ENCODE assay signal across 17 mouse cellular contexts in genomic region chr15:96692401-96692800, GRCm38 (mm10).
"Had no signal": no experiment of that assay in that cellular context is flagged by ENCODE, and none has a peak within 500 bp of the region (broad histone marks: within the 10 kb centered on the region; RNA-seq: fewer than 3 reads in every experiment).

No protein-coding gene starts in this region.

- ATAC-seq: liver, postnatal 0 days; midbrain, embryonic 15.5 days had no signal

- H3K27ac ChIP-seq: kidney, postnatal 0 days; limb, embryonic 12.5 days; limb, embryonic 15.5 days; liver, embryonic 14.5 days; midbrain, embryonic 12.5 days; midbrain, embryonic 15.5 days had no signal

- H3K9ac ChIP-seq: limb, embryonic 12.5 days; limb, embryonic 15.5 days; liver, embryonic 14.5 days; liver, postnatal 0 days; lung, embryonic 14.5 days; midbrain, embryonic 12.5 days; midbrain, embryonic 15.5 days had no signal

- H3K27me3 ChIP-seq: limb, embryonic 12.5 days; limb, embryonic 15.5 days; midbrain, embryonic 12.5 days; midbrain, embryonic 15.5 days had no signal

- H3K4me2 ChIP-seq: limb, embryonic 12.5 days; limb, embryonic 15.5 days; liver, embryonic 11.5 days; lung, embryonic 14.5 days; midbrain, embryonic 12.5 days; midbrain, embryonic 15.5 days had no signal

- H3K9me3 ChIP-seq: limb, embryonic 12.5 days; limb, embryonic 15.5 days; midbrain, embryonic 12.5 days; midbrain, embryonic 15.5 days had no signal

- DNase-seq: kidney, postnatal 25 days; layer of hippocampus, adult 9-11 months; left cerebral cortex, postnatal 4 days; liver, postnatal 0 days; lung, embryonic 14.5 days; lung, postnatal 10 days; lung, postnatal 4 days; thymus, adult 18-20 months; thymus, postnatal 36 days had no signal

- H3K4me3 ChIP-seq: layer of hippocampus, adult 2 months; limb, embryonic 12.5 days; limb, embryonic 15.5 days; midbrain, embryonic 12.5 days; midbrain, embryonic 15.5 days had no signal
